ENCODE assay signal across 8 mouse cellular contexts in the genomic region with DNA sequence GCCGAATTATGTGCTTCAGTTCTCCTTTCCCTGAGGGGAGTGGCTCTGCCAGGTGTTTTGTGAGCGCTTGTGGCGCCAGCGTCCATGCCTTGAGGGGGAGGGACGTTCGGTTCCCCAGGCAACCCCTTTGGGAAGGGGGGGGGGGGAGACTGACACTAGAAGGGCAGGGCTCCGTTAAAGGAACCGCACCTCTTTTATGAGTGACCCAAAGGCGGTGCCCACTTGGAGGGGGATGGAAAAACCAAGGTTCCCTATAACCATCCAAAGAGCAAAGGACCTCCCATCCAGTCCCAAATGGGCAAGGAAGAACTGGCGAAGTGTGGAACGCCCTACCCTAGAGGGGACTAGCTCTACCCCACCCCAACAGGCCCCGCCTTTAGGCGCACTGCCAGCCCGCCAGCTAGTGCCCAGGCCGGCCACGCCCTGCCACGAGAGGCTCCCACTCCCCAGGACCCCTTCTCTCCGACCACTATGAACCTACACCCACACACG. TPM values are rescaled to one million over a fixed set of nuclear protein-coding genes. Genes with fewer than 3 reads are reported as not detected.
DNase-seq lines count a peak whose midpoint lies in the region; ATAC-seq and TF ChIP-seq lines count a peak whose summit lies in the region.

No protein-coding gene starts in this region.

- H3K4me1 ChIP-seq in forebrain, postnatal 0 days (ENCODE audit: insufficient read depth), result no peaks in the 10 kb centered on the region
- H3K4me1 ChIP-seq in hindbrain, embryonic 13.5 days (replicated peaks), result no peaks in the 10 kb centered on the region
- H3K4me1 ChIP-seq in limb, embryonic 15.5 days, result peaks cover 16% of the 10 kb centered on the region
- H3K4me1 ChIP-seq in midbrain, embryonic 14.5 days (ENCODE audit: control insufficient read depth, insufficient read depth, low read length), result no peaks in the 10 kb centered on the region

- H3K27me3 ChIP-seq in forebrain, postnatal 0 days (ENCODE audit: insufficient read depth, low read length), result no peaks in the 10 kb centered on the region
- 0 out of 2 replicates have a peak, but pooled peaks cover 6% of the 10 kb centered on the region for H3K27me3 ChIP-seq in hindbrain, embryonic 13.5 days
- no peaks in the 10 kb centered on the region for H3K27me3 ChIP-seq in limb, embryonic 15.5 days
- H3K27me3 ChIP-seq in midbrain, embryonic 14.5 days (ENCODE audit: control insufficient read depth, insufficient read depth, low read length), result no peaks in the 10 kb centered on the region
- no peaks in the 10 kb centered on the region for H3K27me3 ChIP-seq in splenic B cell, adult 2 months (ENCODE audit: control insufficient read depth, insufficient read depth, low read length, poor library complexity, severe bottlenecking)

- no peak for TF ChIP-seq CTCF in forebrain, postnatal 0 days (IDR thresholded peaks at IDR 0.05; ENCODE audit: low read depth)

- ATAC-seq in forebrain, postnatal 0 days, result peak; percentile 77
- peak; percentile 60; the same call in 1 of the 2 replicates for ATAC-seq in hindbrain, embryonic 13.5 days (ENCODE audit: low FRiP score)
- ATAC-seq in limb, embryonic 15.5 days (ENCODE audit: insufficient number of reproducible peaks, low FRiP score, low TSS enrichment, low read depth), result peak; percentile 68
- peak; percentile 59 for ATAC-seq in midbrain, embryonic 14.5 days (ENCODE audit: low FRiP score, low TSS enrichment)

- H3K9me3 ChIP-seq in forebrain, postnatal 0 days (ENCODE audit: low read length), result no peaks in the 10 kb centered on the region
- no peaks in the 10 kb centered on the region for H3K9me3 ChIP-seq in hindbrain, embryonic 13.5 days
- no peaks in the 10 kb centered on the region for H3K9me3 ChIP-seq in limb, embryonic 15.5 days
- no peaks in the 10 kb centered on the region for H3K9me3 ChIP-seq in midbrain, embryonic 14.5 days (ENCODE audit: control insufficient read depth, low read length)

- H3K4me3 ChIP-seq in forebrain, postnatal 0 days (ENCODE audit: low read depth, low read length), result peak overlapping the region; percentile 42
- peak overlapping the region; percentile 34 for H3K4me3 ChIP-seq in hindbrain, embryonic 13.5 days
- peak overlapping the region; percentile 53 for H3K4me3 ChIP-seq in limb, embryonic 15.5 days
- H3K4me3 ChIP-seq in midbrain, embryonic 14.5 days (replicated peaks; ENCODE audit: low read depth, low read length), result peak overlapping the region; percentile 27

- peak; percentile 42 to 45 for DNase-seq in frontal cortex, postnatal 10 days (ENCODE audit: low spot score in 2 of 2)
- DNase-seq in frontal cortex, postnatal 25 days (ENCODE audit: low spot score in 2 of 2), result no peak
- DNase-seq in brain, embryonic 18.5 days (ENCODE audit: low read depth, low spot score), result peak; percentile 40
- DNase-seq in forebrain, postnatal 0 days, result peak; percentile 73
- DNase-seq in midbrain, embryonic 14.5 days, result peak; percentile 50
- peak; percentile 77 for DNase-seq in splenic B cell, adult 2 months (ENCODE audit: low read depth, low spot score)

- peak overlapping the region; percentile 52 for H3K9ac ChIP-seq in forebrain, postnatal 0 days
- 0 out of 2 replicates have a peak overlapping the region, but pooled peaks have one; percentile 43 for H3K9ac ChIP-seq in hindbrain, embryonic 13.5 days
- H3K9ac ChIP-seq in limb, embryonic 15.5 days, result peak overlapping the region; percentile 33
- 0 out of 2 replicates have a peak overlapping the region, but pooled peaks have one; percentile 9 for H3K9ac ChIP-seq in midbrain, embryonic 14.5 days (replicated peaks; ENCODE audit: low read length)

- H3K36me3 ChIP-seq in forebrain, postnatal 0 days (ENCODE audit: insufficient read depth), result no peaks in the 10 kb centered on the region
- no peaks in the 10 kb centered on the region for H3K36me3 ChIP-seq in hindbrain, embryonic 13.5 days
- H3K36me3 ChIP-seq in limb, embryonic 15.5 days, result peaks cover 15% of the 10 kb centered on the region
- H3K36me3 ChIP-seq in midbrain, embryonic 14.5 days (ENCODE audit: control insufficient read depth, insufficient read depth, low read length), result no peaks in the 10 kb centered on the region
- H3K36me3 ChIP-seq in splenic B cell, adult 2 months (ENCODE audit: control insufficient read depth, insufficient read depth, low read length, poor library complexity, severe bottlenecking), result 0 out of 2 replicates have a peak, but pooled peaks cover 1% of the 10 kb centered on the region

- peak overlapping the region; percentile 75 for H3K27ac ChIP-seq in forebrain, postnatal 0 days (ENCODE audit: low read depth, low read length)
- H3K27ac ChIP-seq in hindbrain, embryonic 13.5 days, result no peak overlapping the region
- peak overlapping the region; percentile 86 for H3K27ac ChIP-seq in limb, embryonic 15.5 days
- no peak overlapping the region for H3K27ac ChIP-seq in midbrain, embryonic 14.5 days (replicated peaks; ENCODE audit: low read depth, low read length)

- peak overlapping the region; percentile 52 for H3K4me2 ChIP-seq in forebrain, postnatal 0 days (ENCODE audit: low read depth)
- H3K4me2 ChIP-seq in hindbrain, embryonic 13.5 days, result peak overlapping the region; percentile 49
- H3K4me2 ChIP-seq in limb, embryonic 15.5 days, result peak overlapping the region; percentile 43
- H3K4me2 ChIP-seq in midbrain, embryonic 14.5 days (ENCODE audit: low read length), result peak overlapping the region; percentile 44

- WGBS in forebrain, postnatal 0 days, result 35% methylated on average over 18 of the region's 19 CpGs
- WGBS in hindbrain, embryonic 13.5 days, result 15% methylated on average over 15 of the region's 19 CpGs
- WGBS in limb, embryonic 15.5 days, result 21% methylated on average over 19 of the region's 19 CpGs
- 20% methylated on average over 17 of the region's 19 CpGs for WGBS in midbrain, embryonic 14.5 days

RNA-seq across cellular contexts. Expression of a gene that starts 0.8 kb away (rescaled TPM):
- 15.7 and 24.3 TPM in 2 replicates for total RNA-seq in forebrain, postnatal 0 days (2014; rRNA removed)
- 37.3 and 38.3 TPM in 2 replicates for polyA plus RNA-seq in forebrain, postnatal 0 days (2015; fragmentation: Nextera tagmentation; extraction: Ambion mirVana)
- polyA plus RNA-seq in hindbrain, embryonic 13.5 days (2015; fragmentation: Nextera tagmentation; extraction: Ambion mirVana), result 23.8 and 25.1 TPM in 2 replicates
- polyA plus RNA-seq in limb, embryonic 15.5 days (2015; fragmentation: Nextera tagmentation; extraction: Ambion mirVana), result 205 and 217 TPM in 2 replicates
- polyA plus RNA-seq in midbrain, embryonic 14.5 days (2014; fragmentation: Nextera tagmentation; extraction: Ambion mirVana), result 11.2 and 22.4 TPM in 2 replicates

RNA-seq across cellular contexts. Expression of a gene that starts 10.6 kb away (rescaled TPM):
- total RNA-seq in forebrain, postnatal 0 days (2014; rRNA removed), result 0.15 TPM in 1 of 2 replicates, not detected in the other
- polyA plus RNA-seq in forebrain, postnatal 0 days (2015; fragmentation: Nextera tagmentation; extraction: Ambion mirVana), result 0.21 and 0.22 TPM in 2 replicates
- 0.09 TPM in 1 of 2 replicates, not detected in the other for polyA plus RNA-seq in hindbrain, embryonic 13.5 days (2015; fragmentation: Nextera tagmentation; extraction: Ambion mirVana)
- polyA plus RNA-seq in limb, embryonic 15.5 days (2015; fragmentation: Nextera tagmentation; extraction: Ambion mirVana), result 0.47 and 1.1 TPM in 2 replicates
- polyA plus RNA-seq in midbrain, embryonic 14.5 days (2014; fragmentation: Nextera tagmentation; extraction: Ambion mirVana), result 0.16 TPM in 2 replicates

RNA-seq across cellular contexts. Expression of a gene that starts 13.4 kb away (rescaled TPM):
- total RNA-seq in forebrain, postnatal 0 days (2014; rRNA removed), result 1.2 TPM in 2 replicates
- 1.0 and 1.5 TPM in 2 replicates for polyA plus RNA-seq in forebrain, postnatal 0 days (2015; fragmentation: Nextera tagmentation; extraction: Ambion mirVana)
- 1.4 and 1.8 TPM in 2 replicates for polyA plus RNA-seq in hindbrain, embryonic 13.5 days (2015; fragmentation: Nextera tagmentation; extraction: Ambion mirVana)
- 17.7 and 18.1 TPM in 2 replicates for polyA plus RNA-seq in limb, embryonic 15.5 days (2015; fragmentation: Nextera tagmentation; extraction: Ambion mirVana)
- polyA plus RNA-seq in midbrain, embryonic 14.5 days (2014; fragmentation: Nextera tagmentation; extraction: Ambion mirVana), result 0.89 and 1.4 TPM in 2 replicates

RNA-seq across cellular contexts. Expression of a gene that starts 26.5 kb away (rescaled TPM):
- total RNA-seq in forebrain, postnatal 0 days (2014; rRNA removed), result 15.9 and 21.0 TPM in 2 replicates
- polyA plus RNA-seq in forebrain, postnatal 0 days (2015; fragmentation: Nextera tagmentation; extraction: Ambion mirVana), result 36.4 and 41.2 TPM in 2 replicates
- 43.0 and 46.3 TPM in 2 replicates for polyA plus RNA-seq in hindbrain, embryonic 13.5 days (2015; fragmentation: Nextera tagmentation; extraction: Ambion mirVana)
- polyA plus RNA-seq in limb, embryonic 15.5 days (2015; fragmentation: Nextera tagmentation; extraction: Ambion mirVana), result 36.6 and 40.3 TPM in 2 replicates
- polyA plus RNA-seq in midbrain, embryonic 14.5 days (2014; fragmentation: Nextera tagmentation; extraction: Ambion mirVana), result 39.3 and 53.8 TPM in 2 replicates

RNA-seq across cellular contexts. Expression of a gene that starts 32.2 kb away (rescaled TPM):
- 321 and 330 TPM in 2 replicates for total RNA-seq in forebrain, postnatal 0 days (2014; rRNA removed)
- polyA plus RNA-seq in forebrain, postnatal 0 days (2015; fragmentation: Nextera tagmentation; extraction: Ambion mirVana), result 190 and 242 TPM in 2 replicates
- 108 and 115 TPM in 2 replicates for polyA plus RNA-seq in hindbrain, embryonic 13.5 days (2015; fragmentation: Nextera tagmentation; extraction: Ambion mirVana)
- 1.4 and 1.7 TPM in 2 replicates for polyA plus RNA-seq in limb, embryonic 15.5 days (2015; fragmentation: Nextera tagmentation; extraction: Ambion mirVana)
- 81.7 and 125 TPM in 2 replicates for polyA plus RNA-seq in midbrain, embryonic 14.5 days (2014; fragmentation: Nextera tagmentation; extraction: Ambion mirVana)

Comparison
In these comparisons a context has a peak if more than half of its experiments do, and no peak if none do; other contexts are left out.
1. DNase-seq: peak in frontal cortex, postnatal 10 days (2 of 2), brain, embryonic 18.5 days (single experiment), forebrain, postnatal 0 days (single experiment), midbrain, embryonic 14.5 days (single experiment) and splenic B cell, adult 2 months (single experiment); none in frontal cortex, postnatal 25 days (0 of 2).
2. H3K27ac ChIP-seq: peak in forebrain, postnatal 0 days (single experiment) and limb, embryonic 15.5 days (single experiment); none in hindbrain, embryonic 13.5 days (single experiment) and midbrain, embryonic 14.5 days (single experiment).
3. Peak in every context shown above with its lines, with median percentiles within 50 percentile points of each other: ATAC-seq, H3K4me2 ChIP-seq, H3K4me3 ChIP-seq and H3K9ac ChIP-seq.